Mouse (Mus musculus) ovary, adult 2 months (tissue): ENCODE results near the gene Cipc. TPM values are rescaled to one million over a fixed set of nuclear protein-coding genes. Genes with fewer than 3 reads are reported as not detected.

Experiments used
- polyA plus RNA-seq: library from polyadenylated mRNA; depleted of rRNA; stranded (reverse); fragments of >200 nt; gene quantifications from 2 replicates; pipeline ENCODE4 v1.2.3, GENCODE M21; 2012; rRNA removed

Gene Cipc
- 49.8 and 52.9 TPM in 2 replicates for polyA plus RNA-seq

GRCm38 (mm10) chr12:86946862-86947574 is at the start of gene Cipc:
TSS of gene Cipc (plus strand) at chr12:86947043.

GRCm38 (mm10) chr12:86989890-86990754 is 43.3 kb downstream of the Cipc start, which contains the start of gene Zdhhc22:
TSS of gene Zdhhc22 (minus strand) at chr12:86990430.

Other genes with a start within 250 kb of the Cipc start
- 10.3 and 13.8 TPM in 2 replicates for gene Angel1, start 220.6 kb upstream of the Cipc start, polyA plus RNA-seq
- gene Lrrc74a, start 212.7 kb upstream of the Cipc start, polyA plus RNA-seq = not detected in 2 replicates
- gene Irf2bpl, start 62.2 kb upstream of the Cipc start, polyA plus RNA-seq = 78.9 and 99.3 TPM in 2 replicates
- 0.93 and 1.4 TPM in 2 replicates for gene Zdhhc22, start 43.4 kb downstream of the Cipc start, polyA plus RNA-seq
- gene Tmem63c, start 74.3 kb downstream of the Cipc start, polyA plus RNA-seq = 0.43 and 0.74 TPM in 2 replicates
- gene Ngb, start 155.5 kb downstream of the Cipc start, polyA plus RNA-seq = 2.2 and 3.5 TPM in 2 replicates
- gene Gstz1, start 200.1 kb downstream of the Cipc start, polyA plus RNA-seq = 59.2 and 71.8 TPM in 2 replicates
- 25.1 and 25.4 TPM in 2 replicates for gene Pomt2, start 200.9 kb downstream of the Cipc start, polyA plus RNA-seq